Mouse (Mus musculus): ENCODE data around the gene Slc24a4. TPM values are rescaled to one million over a fixed set of nuclear protein-coding genes. Genes with fewer than 3 reads are reported as not detected.

The Slc24a4 gene
- total and polyA plus RNA-seq, 3 experiments = 0.23 to 0.69 (median 0.34) TPM

DNA sequence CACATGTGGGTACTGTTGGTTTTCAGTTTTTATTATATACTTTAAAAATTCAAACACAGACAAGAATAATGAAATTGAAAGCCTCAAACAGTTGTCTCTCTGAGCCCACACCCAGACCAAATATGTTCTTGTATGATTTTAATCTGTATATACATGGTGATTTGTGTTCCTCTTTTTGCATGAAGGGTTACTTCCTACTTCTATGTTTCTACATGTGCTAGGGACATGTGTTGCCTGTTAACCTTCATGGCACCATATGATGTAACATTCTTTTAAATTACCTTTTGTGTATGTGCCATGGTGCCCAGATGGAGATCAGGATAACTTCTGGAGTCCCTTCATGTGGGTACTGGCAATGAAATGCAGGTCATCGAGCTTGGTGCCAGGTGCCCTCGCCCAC lies 162.1 kb downstream of the Slc24a4 start:
- in situ Hi-C loops (cut with MboI; ENCODE audit: low pct_ligation_motif_present, low pct_unique_long_range_greater_than_20kb, low sequenced_read_pairs) (no loop called here), dilution Hi-C loops (cut with MboI; ENCODE audit: extremely low pct_ligation_motif_present, extremely low pct_unique_long_range_greater_than_20kb, low sequenced_read_pairs) (no loop called here)
- H3K4me2 ChIP-seq (ENCODE audit: insufficient read depth, low read depth, poor library complexity, severe bottlenecking) = no peak overlapping the region
- H3K36me3 ChIP-seq (replicated peaks in 1 of 2; ENCODE audit: control insufficient read depth in 1 of 2, insufficient read depth in 1 of 2, low read length in 1 of 2) = peaks cover 5 to 26% of the 10 kb centered on the region in 2 experiments
- no peaks in the 10 kb centered on the region for H3K9me3 ChIP-seq (replicated peaks; ENCODE audit: low read length)
- H3K4me1 ChIP-seq (ENCODE audit: control insufficient read depth in 1 of 2, insufficient read depth in 2 of 2) = peaks cover 16 to 43% of the 10 kb centered on the region in 2 experiments
- no peak overlapping the region for H3K27ac ChIP-seq (ENCODE audit: insufficient read depth, low read depth)
- H3K27me3 ChIP-seq (replicated peaks) = no peaks in the 10 kb centered on the region
- no peak for TF ChIP-seq CTCF (conservative IDR thresholded peaks at IDR 0.05 in 1 of 2, IDR thresholded peaks at IDR 0.05 in 1 of 2; ENCODE audit: low read depth in 2 of 2, low read length in 2 of 2)
- H3K79me2 ChIP-seq (replicated peaks; ENCODE audit: control insufficient read depth, extremely low read depth, insufficient read depth, poor library complexity, severe bottlenecking) = 0 out of 2 replicates have a peak, but pooled peaks cover 2% of the 10 kb centered on the region
- no peak for DNase-seq (ENCODE audit: extremely low read depth)
- no peak overlapping the region for H3K4me3 ChIP-seq (replicated peaks in 1 of 3; ENCODE audit: low read depth in 2 of 3, low read length in 2 of 3, poor library complexity in 1 of 3)
- H3K9ac ChIP-seq (ENCODE audit: insufficient read depth, low read depth) = no peak overlapping the region

DNA sequence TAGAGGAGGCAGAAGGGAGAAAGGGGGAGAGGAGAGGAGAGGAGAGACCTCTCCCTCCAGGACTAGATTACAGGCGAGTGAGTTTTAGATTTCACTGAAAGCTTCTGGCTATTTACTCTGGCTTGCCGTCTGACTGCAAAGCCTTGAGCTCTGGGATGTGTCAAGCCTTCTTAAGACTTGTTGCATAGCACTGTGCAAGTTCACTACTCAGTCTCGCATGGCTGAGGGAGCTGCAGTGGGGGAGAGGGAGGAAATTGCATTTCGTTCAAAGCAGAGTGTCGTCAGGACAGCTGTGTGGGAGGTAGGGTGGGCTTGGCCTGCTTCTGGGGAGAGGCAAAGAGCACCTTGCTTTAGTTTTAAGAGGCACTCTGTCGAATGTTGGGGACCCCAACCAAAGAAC lies 163.2 kb downstream of the Slc24a4 start:
- dilution Hi-C loops (cut with MboI; ENCODE audit: extremely low pct_ligation_motif_present, extremely low pct_unique_long_range_greater_than_20kb, low sequenced_read_pairs) = no loop called here
- Histone ChIP-seq H3K27ac (ENCODE audit: insufficient read depth, low read depth) (no peak overlapping the region), H3K36me3 (replicated peaks in 1 of 2; ENCODE audit: control insufficient read depth in 1 of 2, insufficient read depth in 1 of 2, low read length in 1 of 2) (peaks cover 5 to 26% of the 10 kb centered on the region in 2 experiments), H3K4me2 (ENCODE audit: insufficient read depth, low read depth, poor library complexity, severe bottlenecking) (no peak overlapping the region), H3K79me2 (replicated peaks; ENCODE audit: control insufficient read depth, extremely low read depth, insufficient read depth, poor library complexity, severe bottlenecking) (0 out of 2 replicates have a peak, but pooled peaks cover 2% of the 10 kb centered on the region), H3K9ac (ENCODE audit: insufficient read depth, low read depth) (no peak overlapping the region), H3K9me3 (replicated peaks; ENCODE audit: low read length) (no peaks in the 10 kb centered on the region), H3K27me3 (replicated peaks) (no peaks in the 10 kb centered on the region), H3K4me1 (ENCODE audit: control insufficient read depth in 1 of 2, insufficient read depth in 2 of 2) (peaks cover 24 to 48% of the 10 kb centered on the region in 2 experiments), H3K4me3 (replicated peaks in 1 of 3; ENCODE audit: low read depth in 2 of 3, low read length in 2 of 3, poor library complexity in 1 of 3) (no peak overlapping the region)
- TF ChIP-seq USF2 (conservative IDR thresholded peaks at IDR 0.05; ENCODE audit: low read depth, low read length) (no peak), KAT2A (IDR thresholded peaks at IDR 0.05; ENCODE audit: insufficient replicate concordance, low read length) (no peak), TBP (conservative IDR thresholded peaks at IDR 0.05; ENCODE audit: low read depth, low read length) (no peak), MAX (IDR thresholded peaks at IDR 0.05; ENCODE audit: low read length) (no peak), POLR2A (IDR thresholded peaks at IDR 0.05; ENCODE audit: low read depth, low read length) (no peak), CHD2 (IDR thresholded peaks at IDR 0.05; ENCODE audit: low read length) (no peak), GABPA (IDR thresholded peaks at IDR 0.05; ENCODE audit: insufficient replicate concordance, low read depth, low read length) (no peak), SMC3 (IDR thresholded peaks at IDR 0.05; ENCODE audit: low read depth, low read length) (no peak), RCOR1 (conservative IDR thresholded peaks at IDR 0.05; ENCODE audit: low read depth, low read length) (no peak), ZC3H11A (IDR thresholded peaks at IDR 0.05; ENCODE audit: low read depth, low read length) (no peak)
- no peak for DNase-seq (ENCODE audit: extremely low read depth)
- in situ Hi-C loops (cut with MboI; ENCODE audit: low pct_ligation_motif_present, low pct_unique_long_range_greater_than_20kb, low sequenced_read_pairs) = no loop called here

DNA sequence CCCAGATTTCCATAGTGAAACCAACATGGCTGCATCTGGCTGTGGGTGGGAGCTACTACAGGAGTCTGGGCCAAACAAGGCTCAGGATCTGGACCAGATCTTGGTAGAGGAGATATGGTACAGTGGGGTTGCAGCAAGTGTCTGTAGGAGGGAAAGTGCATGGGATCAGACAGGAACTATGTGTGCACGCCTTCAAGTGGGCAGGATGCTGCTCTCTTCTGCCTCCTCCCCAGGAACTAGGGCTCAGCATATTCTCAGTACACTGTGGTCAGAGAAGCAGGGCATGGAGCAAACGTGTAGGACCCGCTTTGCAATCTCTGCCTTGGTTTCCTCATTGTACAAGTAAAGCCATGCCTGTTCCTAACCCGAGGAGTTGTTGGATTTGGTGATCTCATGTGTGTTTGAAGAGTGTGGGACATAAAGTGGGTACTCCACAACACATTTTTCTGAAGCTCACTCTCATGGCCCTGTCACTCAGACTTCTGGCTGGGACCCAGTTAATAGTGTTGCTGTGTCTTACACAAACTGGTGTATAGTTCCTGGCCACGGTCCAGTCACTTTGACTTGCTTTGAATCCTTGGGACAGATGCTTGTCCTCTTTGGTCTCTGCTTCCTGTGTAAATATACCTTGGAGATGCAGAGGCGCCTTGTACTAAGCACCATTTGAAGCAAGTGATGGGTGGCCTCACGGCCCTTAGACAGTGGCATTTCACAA lies 164.1 kb downstream of the Slc24a4 start:
- Histone ChIP-seq H3K27ac (ENCODE audit: insufficient read depth, low read depth) (no peak overlapping the region), H3K27me3 (replicated peaks) (no peaks in the 10 kb centered on the region), H3K9ac (ENCODE audit: insufficient read depth, low read depth) (no peak overlapping the region), H3K36me3 (replicated peaks in 1 of 2; ENCODE audit: control insufficient read depth in 1 of 2, insufficient read depth in 1 of 2, low read length in 1 of 2) (peaks cover 5 to 26% of the 10 kb centered on the region in 2 experiments), H3K4me1 (ENCODE audit: control insufficient read depth in 1 of 2, insufficient read depth in 2 of 2) (peaks cover 28 to 51% of the 10 kb centered on the region in 2 experiments), H3K4me2 (ENCODE audit: insufficient read depth, low read depth, poor library complexity, severe bottlenecking) (no peak overlapping the region), H3K9me3 (replicated peaks; ENCODE audit: low read length) (no peaks in the 10 kb centered on the region), H3K4me3 (replicated peaks in 1 of 3; ENCODE audit: low read depth in 2 of 3, low read length in 2 of 3, poor library complexity in 1 of 3) (no peak overlapping the region), H3K79me2 (replicated peaks; ENCODE audit: control insufficient read depth, extremely low read depth, insufficient read depth, poor library complexity, severe bottlenecking) (0 out of 2 replicates have a peak, but pooled peaks cover 2% of the 10 kb centered on the region)
- TF ChIP-seq E2F4 (IDR thresholded peaks at IDR 0.05; ENCODE audit: insufficient replicate concordance, low read depth, low read length) (no peak), HCFC1 (IDR thresholded peaks at IDR 0.05; ENCODE audit: low read depth, low read length) (no peak), TCF12 (IDR thresholded peaks at IDR 0.05; ENCODE audit: low read depth, low read length) (no peak), ZKSCAN1 (IDR thresholded peaks at IDR 0.05; ENCODE audit: borderline replicate concordance, low read depth, low read length) (no peak), SMC3 (IDR thresholded peaks at IDR 0.05; ENCODE audit: low read depth, low read length) (no peak), POLR2A (IDR thresholded peaks at IDR 0.05; ENCODE audit: low read depth, low read length) (no peak), ZNF384 (IDR thresholded peaks at IDR 0.05; ENCODE audit: low read depth, low read length) (no peak), ELF1 (IDR thresholded peaks at IDR 0.05; ENCODE audit: low read depth, low read length) (no peak), IRF4 (IDR thresholded peaks at IDR 0.05; ENCODE audit: low read depth, low read length) (no peak), ZC3H11A (IDR thresholded peaks at IDR 0.05; ENCODE audit: low read depth, low read length) (no peak), USF1 (IDR thresholded peaks at IDR 0.05; ENCODE audit: low read depth, low read length) (no peak), JUN (IDR thresholded peaks at IDR 0.05; ENCODE audit: insufficient read depth, low read depth, low read length) (no peak), CHD2 (IDR thresholded peaks at IDR 0.05; ENCODE audit: low read length) (no peak), MAX (IDR thresholded peaks at IDR 0.05; ENCODE audit: low read length) (no peak)
- in situ Hi-C loops (cut with MboI; ENCODE audit: low pct_ligation_motif_present, low pct_unique_long_range_greater_than_20kb, low sequenced_read_pairs) = no loop called here
- DNase-seq (ENCODE audit: extremely low read depth) = no peak
- dilution Hi-C loops (cut with MboI; ENCODE audit: extremely low pct_ligation_motif_present, extremely low pct_unique_long_range_greater_than_20kb, low sequenced_read_pairs) = no loop called here
